Mouse (Mus musculus) MEL (cell line): ENCODE data around the gene Ppp1r37. TPM values are rescaled to one million over a fixed set of nuclear protein-coding genes. Genes with fewer than 3 reads are reported as not detected.

Experiments
- DNase-seq: peaks from one replicate; pipeline ENCODE4 v3.0.0; 2011; ENCODE audit warnings: low read depth, low spot score
- H3K27ac ChIP-seq: 2 replicates; pipeline ENCODE4 v1.5.1; 2012; ENCODE audit warnings: low read depth, mild to moderate bottlenecking, control low read depth, low read length, moderate library complexity; ENCODE audit not compliant: control insufficient read depth
- H3K27me3 ChIP-seq, 2 experiments: fragments of 150-350 bp in 1 of 2; sonication (generic) in 1 of 2; 2 replicates each; pipeline ENCODE4 v1.6.1; 2012; ENCODE audit warnings: low read length in 2 of 2, mild to moderate bottlenecking in 2 of 2, improper control_type of control experiment in 1 of 2, moderate library complexity in 1 of 2; ENCODE audit not compliant: insufficient read depth in 2 of 2, control insufficient read depth in 1 of 2
- H3K36me3 ChIP-seq, 2 experiments: 2 replicates each; pipeline ENCODE4 v1.6.1; 2012 to 2014; ENCODE audit warnings: low read length in 2 of 2, improper control_type of control experiment in 1 of 2, inconsistent platforms in 1 of 2, mild to moderate bottlenecking in 1 of 2; ENCODE audit not compliant: insufficient read depth in 2 of 2, control insufficient read depth in 1 of 2
- H3K4me1 ChIP-seq, 2 experiments: fragments of 150-350 bp in 1 of 2; sonication (generic) in 1 of 2; 2 replicates each; pipeline ENCODE4 v1.6.1; 2012; ENCODE audit warnings: low read length in 2 of 2, improper control_type of control experiment in 1 of 2, mild to moderate bottlenecking in 1 of 2; ENCODE audit not compliant: insufficient read depth in 2 of 2, control insufficient read depth in 1 of 2
- H3K4me3 ChIP-seq, 2 experiments: fragments of 150-350 bp in 1 of 2; sonication (generic) in 1 of 2; 2 replicates each; pipeline ENCODE4 v1.5.1; 2012; ENCODE audit warnings: low read depth in 2 of 2, low read length in 2 of 2, mild to moderate bottlenecking in 2 of 2, moderate library complexity in 2 of 2, control low read depth in 1 of 2, improper control_type of control experiment in 1 of 2; ENCODE audit not compliant: control insufficient read depth in 1 of 2, insufficient read depth in 1 of 2
- H3K79me2 ChIP-seq: 2 replicates; pipeline ENCODE4 v1.6.1; 2012; ENCODE audit warnings: mild to moderate bottlenecking, low read length, moderate library complexity; ENCODE audit not compliant: control insufficient read depth, poor library complexity, insufficient read depth
- H3K9ac ChIP-seq: 2 replicates; pipeline ENCODE4 v1.6.1; 2012; ENCODE audit warnings: low read depth, mild to moderate bottlenecking, control low read depth, low read length, moderate library complexity; ENCODE audit not compliant: control insufficient read depth, poor library complexity, severe bottlenecking
- H3K9me3 ChIP-seq: fragments of 150-350 bp; sonication (generic); replicated peaks from 2 replicates; pipeline ENCODE4 v1.6.1; 2012; ENCODE audit warnings: mild to moderate bottlenecking, low read length, improper control_type of control experiment, moderate library complexity; ENCODE audit not compliant: insufficient read depth
- BHLHE40 ChIP-seq: IDR thresholded peaks from 2 replicates; pipeline ENCODE4 v1.6.1; 2012; ENCODE audit warnings: low read depth, mild to moderate bottlenecking, inconsistent platforms, low read length, improper control_type of control experiment, borderline replicate concordance
- CHD2 ChIP-seq: IDR thresholded peaks from 2 replicates; pipeline ENCODE4 v1.6.1; 2011; ENCODE audit warnings: low read length, improper control_type of control experiment
- CTCF ChIP-seq, 3 experiments: IDR thresholded peaks in 2 of 3; conservative IDR thresholded peaks in 1 of 3; 2 replicates each; pipeline ENCODE4 v1.5.1; 2011 to 2012; ENCODE audit warnings: low read length in 3 of 3, low read depth in 2 of 3, mild to moderate bottlenecking in 2 of 3, improper control_type of control experiment in 1 of 3, inconsistent platforms in 1 of 3, mixed read lengths in 1 of 3, moderate library complexity in 1 of 3; ENCODE audit not compliant: control insufficient read depth in 1 of 3, insufficient read depth in 1 of 3, poor library complexity in 1 of 3, severe bottlenecking in 1 of 3
- E2F4 ChIP-seq: IDR thresholded peaks from 2 replicates; pipeline ENCODE4 v1.6.1; 2011; ENCODE audit warnings: low read depth, low read length, improper control_type of control experiment, borderline replicate concordance
- ETS1 ChIP-seq: IDR thresholded peaks from 2 replicates; pipeline ENCODE4 v1.6.1; 2012; ENCODE audit warnings: low read depth, mild to moderate bottlenecking, inconsistent platforms, low read length, improper control_type of control experiment, moderate library complexity
- GABPA ChIP-seq: IDR thresholded peaks from 2 replicates; pipeline ENCODE4 v1.6.1; 2012; ENCODE audit warnings: low read depth, mild to moderate bottlenecking, inconsistent platforms, low read length, improper control_type of control experiment, moderate library complexity
- GATA1 ChIP-seq: IDR thresholded peaks from 2 replicates; pipeline ENCODE4 v1.6.1; 2011; ENCODE audit warnings: low read depth, low read length, improper control_type of control experiment
- MAX ChIP-seq: IDR thresholded peaks from 2 replicates; pipeline ENCODE4 v1.6.1; 2011; ENCODE audit warnings: low read length, improper control_type of control experiment
- MAZ ChIP-seq: IDR thresholded peaks from 2 replicates; pipeline ENCODE4 v1.6.1; 2012; ENCODE audit warnings: low read depth, mild to moderate bottlenecking, inconsistent platforms, low read length, improper control_type of control experiment
- MEF2A ChIP-seq: IDR thresholded peaks from 2 replicates; pipeline ENCODE4 v1.6.1; 2014; ENCODE audit warnings: low read depth, mild to moderate bottlenecking, inconsistent platforms, low read length, improper control_type of control experiment; ENCODE audit not compliant: poor library complexity, insufficient replicate concordance, severe bottlenecking; ENCODE audit errors: extremely low read depth
- MXI1 ChIP-seq: IDR thresholded peaks from 2 replicates; pipeline ENCODE4 v1.6.1; 2011; ENCODE audit warnings: mild to moderate bottlenecking, low read depth, low read length, improper control_type of control experiment
- MYC ChIP-seq: IDR thresholded peaks from 2 replicates; pipeline ENCODE4 v1.6.1; 2011; ENCODE audit warnings: low read depth, mild to moderate bottlenecking, low read length, improper control_type of control experiment, moderate library complexity
- NELFE ChIP-seq: IDR thresholded peaks from 2 replicates; pipeline ENCODE4 v1.6.1; 2011; ENCODE audit warnings: low read depth, low read length, improper control_type of control experiment
- POLR2A ChIP-seq, 2 experiments: IDR thresholded peaks; 2 replicates each; pipeline ENCODE4 v1.6.1; 2011 to 2012; ENCODE audit warnings: low read length in 2 of 2, mild to moderate bottlenecking in 2 of 2, control low read depth in 1 of 2, improper control_type of control experiment in 1 of 2, low read depth in 1 of 2, moderate library complexity in 1 of 2; ENCODE audit not compliant: control insufficient read depth in 1 of 2, insufficient read depth in 1 of 2, poor library complexity in 1 of 2
- POLR2AphosphoS2 ChIP-seq: IDR thresholded peaks from 2 replicates; pipeline ENCODE4 v1.6.1; 2011; ENCODE audit warnings: low read length, improper control_type of control experiment
- RCOR1 ChIP-seq: IDR thresholded peaks from 2 replicates; pipeline ENCODE4 v1.6.1; 2012; ENCODE audit warnings: low read depth, mild to moderate bottlenecking, inconsistent platforms, low read length, improper control_type of control experiment
- SMC3 ChIP-seq: IDR thresholded peaks from 2 replicates; pipeline ENCODE4 v1.6.1; 2011; ENCODE audit warnings: low read depth, low read length, improper control_type of control experiment
- TAL1 ChIP-seq: IDR thresholded peaks from 2 replicates; pipeline ENCODE4 v1.6.1; 2012; ENCODE audit warnings: mild to moderate bottlenecking, inconsistent platforms, low read length, moderate library complexity, mixed read lengths
- USF1 ChIP-seq: IDR thresholded peaks from 2 replicates; pipeline ENCODE4 v1.6.1; 2014; ENCODE audit warnings: low read depth, mild to moderate bottlenecking, inconsistent platforms, low read length, improper control_type of control experiment, moderate library complexity
- USF2 ChIP-seq, 2 experiments: IDR thresholded peaks; 2 replicates each; pipeline ENCODE4 v1.6.1; 2011 to 2012; ENCODE audit warnings: improper control_type of control experiment in 2 of 2, low read length in 2 of 2, borderline replicate concordance in 1 of 2, inconsistent platforms in 1 of 2, low read depth in 1 of 2, mild to moderate bottlenecking in 1 of 2; ENCODE audit not compliant: insufficient read depth in 1 of 2
- polyA plus RNA-seq, 2 experiments: library from polyadenylated mRNA; stranded (reverse) in 1 of 2; unstranded in 1 of 2; fragments of >175 nt in 1 of 2; fragments of >200 nt in 1 of 2; gene quantifications; 2 replicates each; pipeline versions ENCODE4 v1.2.1 to v1.2.4; 2012; ENCODE audit warnings: low replicate concordance in 2 of 2, low read depth in 1 of 2; ENCODE audit not compliant: insufficient read length in 2 of 2, insufficient read depth in 1 of 2, missing spikeins in 1 of 2
- total RNA-seq: library from RNA; depleted of rRNA; stranded (reverse); fragments of 300-350 nt; gene quantifications from 2 replicates; pipeline ENCODE4 v1.2.3, GENCODE M21; 2012

Gene Ppp1r37
- total and polyA plus RNA-seq, 3 experiments = 13.6 to 29.0 TPM; not detected in 1

DNA sequence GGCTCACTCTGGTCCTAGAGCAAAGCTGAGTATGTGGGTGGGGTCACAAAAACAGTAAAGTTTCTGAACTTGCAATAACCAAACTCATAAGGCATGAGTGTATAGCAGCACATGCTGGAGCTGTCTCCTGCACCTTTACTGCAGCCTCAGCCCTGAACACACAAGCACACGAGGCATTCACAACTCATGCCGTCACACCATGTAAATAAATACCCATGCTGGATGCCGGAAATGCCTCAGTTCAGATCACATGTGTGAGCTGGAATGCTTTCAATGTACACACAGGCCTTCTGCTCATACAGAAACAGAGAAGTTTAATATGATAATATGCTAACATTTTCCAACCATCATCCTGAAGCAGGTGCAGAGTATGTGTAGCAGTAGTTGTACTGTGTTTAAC lies 16.9 kb downstream of the Ppp1r37 start:
- DNase-seq = no peak
- H3K36me3 ChIP-seq = no peaks in the 10 kb centered on the region; a peak in 1 of 4 replicates
- H3K27me3 ChIP-seq = no peaks in the 10 kb centered on the region
- H3K27ac ChIP-seq = no peak overlapping the region
- H3K9me3 ChIP-seq = no peaks in the 10 kb centered on the region
- H3K4me3 ChIP-seq = no peak overlapping the region
- H3K79me2 ChIP-seq = peaks cover 41% of the 10 kb centered on the region
- no peaks in the 10 kb centered on the region for H3K4me1 ChIP-seq
- H3K9ac ChIP-seq = no peak overlapping the region
- TF ChIP-seq POLR2A (IDR thresholded peaks at IDR 0.05; ENCODE audit: control insufficient read depth in 1 of 2, insufficient read depth in 1 of 2, low read depth in 1 of 2, low read length in 2 of 2, poor library complexity in 1 of 2) = no peak
- TF ChIP-seq TAL1 = no peak
- TF ChIP-seq E2F4 = no peak
- TF ChIP-seq BHLHE40 = no peak
- TF ChIP-seq MAX = no peak
- no peak for TF ChIP-seq MAZ
- TF ChIP-seq GABPA = no peak
- TF ChIP-seq MXI1 = no peak
- no peak for TF ChIP-seq USF2 (IDR thresholded peaks at IDR 0.05; ENCODE audit: borderline replicate concordance in 1 of 2, insufficient read depth in 1 of 2, low read depth in 1 of 2, low read length in 2 of 2)
- no peak for TF ChIP-seq POLR2AphosphoS2
- TF ChIP-seq ETS1 = no peak
- no peak for TF ChIP-seq GATA1
- no peak for TF ChIP-seq RCOR1
- TF ChIP-seq CHD2 = no peak
- TF ChIP-seq NELFE = no peak

DNA sequence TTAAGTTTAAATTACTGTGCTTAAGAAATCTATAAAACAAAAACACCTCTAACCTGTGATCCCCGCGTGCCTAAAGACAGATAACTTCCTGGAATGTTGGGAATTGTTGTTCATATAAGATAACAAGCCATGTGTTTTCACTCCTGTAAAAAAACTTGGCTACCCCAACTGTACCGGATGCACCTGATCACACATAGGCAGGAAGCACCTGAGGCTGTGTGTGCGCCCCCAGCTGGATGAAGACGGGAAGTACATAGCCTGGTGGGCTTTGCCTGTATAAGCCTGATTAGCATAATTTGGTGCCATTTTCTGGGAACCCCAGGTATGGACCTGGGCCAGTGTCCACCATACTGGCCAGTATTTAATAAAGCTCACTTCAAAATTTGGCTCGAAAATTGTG lies 19.3 kb downstream of the Ppp1r37 start:
- Histone ChIP-seq H3K36me3 (peaks cover 0 to 2% of the 10 kb centered on the region in 2 experiments; a peak in 1 of 4 replicates), H3K9me3 (no peaks in the 10 kb centered on the region), H3K9ac (no peak overlapping the region), H3K27me3 (no peaks in the 10 kb centered on the region), H3K4me3 (no peak overlapping the region), H3K27ac (no peak overlapping the region), H3K4me1 (no peaks in the 10 kb centered on the region), H3K79me2 (peaks cover 40% of the 10 kb centered on the region)
- TF ChIP-seq POLR2AphosphoS2 (no peak), SMC3 (0 out of 2 replicates have a peak, but pooled peaks have one; percentile 31), CTCF (IDR thresholded peaks at IDR 0.05 in 2 of 3, conservative IDR thresholded peaks at IDR 0.05 in 1 of 3; ENCODE audit: control insufficient read depth in 1 of 3, insufficient read depth in 1 of 3, low read depth in 2 of 3, low read length in 3 of 3, poor library complexity in 1 of 3, severe bottlenecking in 1 of 3) (peak; percentile 51 to 67 (median 53)), TAL1 (no peak)
- DNase-seq = peak; percentile 33

DNA sequence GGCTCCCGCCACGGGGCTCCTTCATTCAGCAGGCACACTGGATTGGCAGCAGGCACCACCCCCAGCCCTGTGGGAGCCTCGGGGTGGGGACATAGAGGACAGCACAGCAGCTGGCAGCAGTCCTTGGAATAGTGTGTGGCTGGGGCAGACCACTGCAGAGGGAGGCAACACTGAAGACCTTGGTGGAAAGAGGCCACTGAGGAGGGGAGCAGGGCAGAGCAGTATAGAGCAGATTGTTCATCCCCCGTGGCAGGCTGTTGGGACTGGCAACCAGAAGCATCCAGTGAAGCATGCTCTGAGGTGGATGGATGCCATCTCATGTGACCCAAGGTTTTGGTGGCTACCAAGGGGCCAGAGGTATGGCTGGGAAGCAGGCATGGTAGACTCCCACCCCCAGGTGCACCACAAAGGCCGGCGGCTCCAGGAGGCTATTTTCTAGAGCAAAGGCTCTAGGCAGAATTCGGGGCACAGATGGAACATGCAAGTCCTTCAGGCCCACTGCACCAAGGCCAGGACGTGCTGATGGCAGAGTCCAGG lies 20.7 kb downstream of the Ppp1r37 start:
- Histone ChIP-seq H3K36me3 (peaks cover 0 to 2% of the 10 kb centered on the region in 2 experiments; a peak in 1 of 4 replicates), H3K27me3 (no peaks in the 10 kb centered on the region), H3K9ac (no peak overlapping the region), H3K9me3 (no peaks in the 10 kb centered on the region)
- no peak for DNase-seq
- TF ChIP-seq SMC3 (no peak), NELFE (no peak), USF1 (no peak), MYC (no peak), MEF2A (no peak)
- TF ChIP-seq, all 39 proteins: peak for 0
- Histone ChIP-seq H3K4me3 (no peak overlapping the region), H3K79me2 (peaks cover 32% of the 10 kb centered on the region), H3K4me1 (no peaks in the 10 kb centered on the region), H3K27ac (no peak overlapping the region)
